In the genomic region with DNA sequence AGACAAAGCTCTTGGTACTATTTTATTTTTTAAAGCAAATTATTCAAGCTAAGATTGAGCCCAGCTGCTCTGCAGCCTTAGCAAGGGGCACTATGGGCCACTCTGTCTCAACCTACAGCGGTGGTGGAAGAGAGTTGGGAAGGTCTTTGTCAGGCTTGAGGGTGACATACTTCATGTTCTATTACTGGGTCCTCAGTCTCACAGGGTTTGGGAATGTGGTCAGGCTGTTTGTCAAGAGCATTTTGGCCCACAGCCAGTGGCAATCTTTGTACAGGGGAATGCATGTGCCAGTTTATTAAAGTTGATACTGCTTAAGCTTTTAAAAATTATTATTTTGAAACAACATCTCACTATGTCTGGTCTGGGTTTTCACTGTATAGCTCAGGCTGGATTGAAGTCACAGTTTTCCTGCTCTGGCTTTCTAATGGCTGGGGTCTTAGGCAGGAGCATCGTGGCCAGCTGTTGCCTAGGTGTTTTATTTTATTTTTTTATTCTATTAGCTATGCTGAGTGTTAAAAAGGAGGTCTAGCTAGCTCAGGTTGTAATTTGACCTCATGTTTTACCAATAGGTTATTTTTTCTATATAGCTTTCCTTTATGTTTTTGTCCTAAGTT, we compare ENCODE assay signal across 11 mouse cellular contexts. TPM values are rescaled to one million over a fixed set of nuclear protein-coding genes. Genes with fewer than 3 reads are reported as not detected.
DNase-seq lines count a peak whose midpoint lies in the region; ATAC-seq lines count a peak whose summit lies in the region.
"Had no signal": no experiment of that assay in that cellular context is flagged by ENCODE, and none has a peak within 500 bp of the region (broad histone marks: within the 10 kb centered on the region; RNA-seq: fewer than 3 reads in every experiment).

No protein-coding gene starts in this region.

- H3K27ac ChIP-seq in forebrain, embryonic 13.5 days: no peak overlapping the region
- no peak overlapping the region for H3K27ac ChIP-seq in forebrain, embryonic 14.5 days (ENCODE audit: low read depth, low read length)
- H3K27ac ChIP-seq: limb, embryonic 15.5 days; neural tube, embryonic 13.5 days had no signal

- H3K4me3 ChIP-seq in forebrain, embryonic 13.5 days: no peak overlapping the region
- H3K4me3 ChIP-seq in forebrain, embryonic 14.5 days (ENCODE audit: low read depth, low read length): no peak overlapping the region
- H3K4me3 ChIP-seq: limb, embryonic 15.5 days; neural tube, embryonic 13.5 days had no signal

- no peaks in the 10 kb centered on the region for H3K36me3 ChIP-seq in forebrain, embryonic 13.5 days (ENCODE audit: poor library complexity, severe bottlenecking)
- no peaks in the 10 kb centered on the region for H3K36me3 ChIP-seq in forebrain, embryonic 14.5 days (ENCODE audit: control insufficient read depth, insufficient read depth, low read length)
- H3K36me3 ChIP-seq: limb, embryonic 15.5 days; neural tube, embryonic 13.5 days had no signal

- H3K9ac ChIP-seq in forebrain, embryonic 13.5 days: no peak overlapping the region
- H3K9ac ChIP-seq in forebrain, embryonic 14.5 days (ENCODE audit: low read length): no peak overlapping the region
- H3K9ac ChIP-seq: limb, embryonic 15.5 days; neural tube, embryonic 13.5 days had no signal

- WGBS in forebrain, embryonic 13.5 days: 65% methylated on average over 2 of the region's 2 CpGs
- WGBS in forebrain, embryonic 14.5 days: 60% methylated on average over 2 of the region's 2 CpGs

- peaks cover 16% of the 10 kb centered on the region for H3K4me1 ChIP-seq in forebrain, embryonic 13.5 days
- H3K4me1 ChIP-seq in forebrain, embryonic 14.5 days (ENCODE audit: control insufficient read depth, insufficient read depth, low read length): peaks cover 2% of the 10 kb centered on the region

- no peaks in the 10 kb centered on the region for H3K9me3 ChIP-seq in forebrain, embryonic 13.5 days (replicated peaks)
- no peaks in the 10 kb centered on the region for H3K9me3 ChIP-seq in forebrain, embryonic 14.5 days (replicated peaks; ENCODE audit: control insufficient read depth, low read length)
- H3K9me3 ChIP-seq: limb, embryonic 15.5 days; neural tube, embryonic 13.5 days had no signal

- ATAC-seq in forebrain, embryonic 13.5 days: peak; percentile 63; the same call in 1 of the 2 replicates
- no peak; the same call in 1 of the 2 replicates for ATAC-seq in forebrain, embryonic 14.5 days
- ATAC-seq: forebrain, embryonic 16.5 days had no signal

- no peak for DNase-seq in forebrain, embryonic 14.5 days (ENCODE audit: low spot score)
- DNase-seq in urinary bladder, postnatal 14 days (ENCODE audit: low spot score): peak; percentile 22
- no peak for DNase-seq in urinary bladder, adult 2 months (ENCODE audit: low spot score)
- peak; percentile 55 for DNase-seq in kidney, postnatal 14 days
- no peak for DNase-seq in c-Kit-positive CD71-positive TER-119-positive erythroid progenitor cells, embryonic 14.5 days (ENCODE audit: low spot score)
- DNase-seq in frontal cortex, postnatal 14 days (ENCODE audit: low spot score in 2 of 2): no peak
- DNase-seq in frontal cortex, postnatal 10 days (ENCODE audit: low spot score in 2 of 2): no peak

- H3K4me2 ChIP-seq in forebrain, embryonic 13.5 days: no peak overlapping the region
- no peak overlapping the region for H3K4me2 ChIP-seq in forebrain, embryonic 14.5 days (ENCODE audit: low read length)
- H3K4me2 ChIP-seq: limb, embryonic 15.5 days; neural tube, embryonic 13.5 days had no signal

- H3K27me3 ChIP-seq in forebrain, embryonic 13.5 days: no peaks in the 10 kb centered on the region
- no peaks in the 10 kb centered on the region for H3K27me3 ChIP-seq in forebrain, embryonic 14.5 days (replicated peaks; ENCODE audit: control insufficient read depth, insufficient read depth, low read length)
- H3K27me3 ChIP-seq: limb, embryonic 15.5 days; neural tube, embryonic 13.5 days had no signal

RNA-seq across cellular contexts. Expression of gene Dip2c, which starts 37.9 kb away (rescaled TPM):
- 7.2 and 8.7 TPM in 2 replicates for polyA plus RNA-seq in forebrain, embryonic 13.5 days (2015; fragmentation: Nextera tagmentation; extraction: Ambion mirVana)
- polyA plus RNA-seq in forebrain, embryonic 14.5 days (2014; fragmentation: Nextera tagmentation; extraction: Ambion mirVana): 13.2 and 15.6 TPM in 2 replicates
- polyA plus RNA-seq in urinary bladder, adult 2 months (2012; rRNA removed): 14.8 and 17.8 TPM in 2 replicates

Comparison
In these comparisons a context has a peak if more than half of its experiments do, and no peak if none do; other contexts are left out.
1. DNase-seq: peak in urinary bladder, postnatal 14 days (single experiment) and kidney, postnatal 14 days (single experiment); none in forebrain, embryonic 14.5 days (single experiment), urinary bladder, adult 2 months (single experiment), c-Kit-positive CD71-positive TER-119-positive erythroid progenitor cells, embryonic 14.5 days (single experiment), frontal cortex, postnatal 14 days (0 of 2) and frontal cortex, postnatal 10 days (0 of 2).